Mouse (Mus musculus) CH12.LX (cell line): ENCODE data around the gene Dnase1l3.

ENCODE experiments used
- CTCF ChIP-seq, 2 experiments: IDR thresholded peaks in 1 of 2; conservative IDR thresholded peaks in 1 of 2; 2 replicates each; pipeline ENCODE4 v1.5.1; 2011 to 2012; ENCODE audit warnings: low read depth in 2 of 2, low read length in 2 of 2, improper control_type of control experiment in 1 of 2, inconsistent platforms in 1 of 2, mild to moderate bottlenecking in 1 of 2, moderate library complexity in 1 of 2
- E2F4 ChIP-seq: IDR thresholded peaks from 2 replicates; pipeline ENCODE4 v1.6.1; 2011; ENCODE audit warnings: low read depth, low read length, improper control_type of control experiment; ENCODE audit not compliant: insufficient replicate concordance
- EP300 ChIP-seq: IDR thresholded peaks from 2 replicates; pipeline ENCODE4 v1.6.1; 2011; ENCODE audit warnings: low read length, improper control_type of control experiment
- MYC ChIP-seq: IDR thresholded peaks from 2 replicates; pipeline ENCODE4 v1.6.1; 2011; ENCODE audit warnings: low read depth, mild to moderate bottlenecking, improper control_type of control experiment, low read length
- NELFE ChIP-seq: IDR thresholded peaks from 2 replicates; pipeline ENCODE4 v1.6.1; 2011; ENCODE audit warnings: low read depth, low read length, improper control_type of control experiment
- POLR2AphosphoS2 ChIP-seq: IDR thresholded peaks from 2 replicates; pipeline ENCODE4 v1.6.1; 2011; ENCODE audit warnings: low read depth, low read length, improper control_type of control experiment
- RAD21 ChIP-seq: IDR thresholded peaks from 2 replicates; pipeline ENCODE4 v1.6.1; 2011; ENCODE audit warnings: low read depth, mild to moderate bottlenecking, low read length, improper control_type of control experiment, moderate library complexity
- TCF12 ChIP-seq: IDR thresholded peaks from 2 replicates; pipeline ENCODE4 v1.6.1; 2014; ENCODE audit warnings: low read depth, mild to moderate bottlenecking, inconsistent platforms, low read length, improper control_type of control experiment
- USF1 ChIP-seq: IDR thresholded peaks from 2 replicates; pipeline ENCODE4 v1.6.1; 2014; ENCODE audit warnings: low read depth, mild to moderate bottlenecking, inconsistent platforms, low read length, improper control_type of control experiment
- ZC3H11A ChIP-seq: IDR thresholded peaks from 2 replicates; pipeline ENCODE4 v1.6.1; 2012; ENCODE audit warnings: low read depth, mild to moderate bottlenecking, inconsistent platforms, low read length, improper control_type of control experiment

- TF ChIP-seq POLR2AphosphoS2 = no peak
- TF ChIP-seq CTCF (conservative IDR thresholded peaks at IDR 0.05 in 1 of 2, IDR thresholded peaks at IDR 0.05 in 1 of 2; ENCODE audit: low read depth in 2 of 2, low read length in 2 of 2) = peak in 1 of 2 experiments; percentile 21; a peak in 1 of 4 replicates
- TF ChIP-seq TCF12 = no peak
- no peak for TF ChIP-seq USF1
- no peak for TF ChIP-seq MYC
- no peak for TF ChIP-seq EP300
- no peak for TF ChIP-seq NELFE
- TF ChIP-seq RAD21 = no peak
- TF ChIP-seq ZC3H11A = no peak
- TF ChIP-seq E2F4 = no peak
Observed at GRCm38 (mm10) chr14:8032087-8032944, 37.9 kb upstream of the Dnase1l3 start.
